Comparison of ENCODE assay signal across 8 mouse cellular contexts in the genomic region with DNA sequence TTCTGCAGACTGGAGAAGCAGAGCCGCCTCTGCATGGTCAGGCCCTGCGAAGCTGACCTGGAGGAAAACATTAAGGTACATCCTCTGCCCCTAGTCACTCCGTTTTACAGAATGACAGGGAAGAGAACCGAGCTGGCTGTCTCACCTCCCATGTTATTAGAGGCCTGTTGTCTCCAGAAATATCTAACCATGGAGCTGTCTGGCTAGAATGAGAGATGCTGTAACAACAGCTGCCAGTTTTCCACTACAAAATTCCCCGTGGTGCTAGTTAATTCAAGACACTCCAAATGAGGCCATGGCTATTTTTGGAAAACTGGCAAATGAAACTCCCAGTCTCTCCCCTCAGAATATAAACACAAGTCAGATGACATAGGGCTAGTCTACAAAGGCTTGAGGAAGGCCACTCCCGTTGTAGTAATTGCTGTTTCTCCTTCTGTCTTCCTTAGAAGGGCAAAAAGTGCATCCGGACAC. TPM values are rescaled to one million over a fixed set of nuclear protein-coding genes. Genes with fewer than 3 reads are reported as not detected.
A peak's percentile ranks its signal among the peaks of the same experiment; 100 is the strongest.
DNase-seq lines count a peak whose midpoint lies in the region; ATAC-seq and TF ChIP-seq lines count a peak whose summit lies in the region.

No protein-coding gene starts in this region.

- no peak for ATAC-seq in hindbrain, embryonic 16.5 days

- H3K27me3 ChIP-seq in hindbrain, embryonic 16.5 days (replicated peaks; ENCODE audit: control insufficient read depth, insufficient read depth, low read length): no peaks in the 10 kb centered on the region
- H3K27me3 ChIP-seq in myocyte (ENCODE audit: control insufficient read depth, insufficient read depth, insufficient read length): no peaks in the 10 kb centered on the region

- H3K4me1 ChIP-seq in hindbrain, embryonic 16.5 days (ENCODE audit: control insufficient read depth, insufficient read depth, low read depth, low read length): peaks cover 5% of the 10 kb centered on the region

- 61% methylated on average over 7 of the region's 7 CpGs for WGBS in hindbrain, embryonic 16.5 days

- H3K27ac ChIP-seq in gastrocnemius, adult 2 months: peak overlapping the region; percentile 85
- no peak overlapping the region for H3K27ac ChIP-seq in hindbrain, embryonic 16.5 days (ENCODE audit: low read depth, low read length)

- H3K4me3 ChIP-seq in gastrocnemius, adult 2 months: peak overlapping the region; percentile 83
- no peak overlapping the region for H3K4me3 ChIP-seq in hindbrain, embryonic 16.5 days (ENCODE audit: low read length)
- H3K4me3 ChIP-seq in myocyte: peak overlapping the region; percentile 44

- H3K9ac ChIP-seq in hindbrain, embryonic 16.5 days (ENCODE audit: low read depth, low read length): no peak overlapping the region

- intact Hi-C loops in gastrocnemius, adult 2 months (cut with DNase I): loop anchor here (10.0 kb wide), 1 partner anchor 282 kb away; no protein-coding TSS in a partner anchor

- no peaks in the 10 kb centered on the region for H3K79me2 ChIP-seq in myocyte (ENCODE audit: control insufficient read depth, insufficient read depth)

- no peaks in the 10 kb centered on the region for H3K36me3 ChIP-seq in hindbrain, embryonic 16.5 days (ENCODE audit: control insufficient read depth, insufficient read depth, low read length)
- no peaks in the 10 kb centered on the region for H3K36me3 ChIP-seq in myocyte (ENCODE audit: control insufficient read depth, insufficient read depth)

- TF ChIP-seq POLR2A in myocyte (IDR thresholded peaks at IDR 0.05; ENCODE audit: insufficient read length, low read depth): no peak

- peak overlapping the region; percentile 80 for H3K4me2 ChIP-seq in hindbrain, embryonic 16.5 days (ENCODE audit: low read length)
- H3K4me2 ChIP-seq in myocyte (ENCODE audit: low read depth): peak overlapping the region; percentile 59

- H3ac ChIP-seq in myocyte (ENCODE audit: control insufficient read depth, insufficient read length): no peak overlapping the region

- H3K9me3 ChIP-seq in hindbrain, embryonic 16.5 days (ENCODE audit: control insufficient read depth, low read length): no peaks in the 10 kb centered on the region

- DNase-seq in layer of hippocampus, postnatal 14 days (ENCODE audit: low spot score in 2 of 2): peak; percentile 9 to 20
- no peak for DNase-seq in layer of hippocampus, adult 8-10 months (ENCODE audit: low spot score in 2 of 2)
- peak; percentile 53 for DNase-seq in gastrocnemius, adult 2 months
- no peak for DNase-seq in embryo, embryonic 9.5 days (ENCODE audit: extremely low spot score)
- no peak for DNase-seq in frontal cortex, postnatal 14 days (ENCODE audit: low spot score in 2 of 2)
- no peak for DNase-seq in urinary bladder, adult 2 months (ENCODE audit: low spot score)

- no peak for TF ChIP-seq CTCF in gastrocnemius, adult 2 months (IDR thresholded peaks at IDR 0.05)

TF ChIP-seq in myocyte, 11 proteins besides CTCF, POLR2A, EP300 and RAD21:
- TF ChIP-seq USF1 (IDR thresholded peaks at IDR 0.05; ENCODE audit: low read depth): no peak
- no peak for TF ChIP-seq POLR2AphosphoS2 (IDR thresholded peaks at IDR 0.05; ENCODE audit: insufficient read length, low read depth)
- no peak for TF ChIP-seq E2F4 (IDR thresholded peaks at IDR 0.05; ENCODE audit: insufficient read depth)
- no peak for TF ChIP-seq CEBPB (IDR thresholded peaks at IDR 0.05; ENCODE audit: insufficient read depth, poor library complexity, severe bottlenecking)
- TF ChIP-seq SRF (IDR thresholded peaks at IDR 0.05; ENCODE audit: control insufficient read depth, insufficient read length, low read depth): peak; percentile 59
- no peak for TF ChIP-seq TCF3 (IDR thresholded peaks at IDR 0.05; ENCODE audit: insufficient read length, low read depth)
- no peak for TF ChIP-seq REST (IDR thresholded peaks at IDR 0.05; ENCODE audit: insufficient read depth, insufficient read length)
- peak; percentile 29 for TF ChIP-seq TCF12 (IDR thresholded peaks at IDR 0.05; ENCODE audit: insufficient read depth, poor library complexity, severe bottlenecking)
- TF ChIP-seq MYOD1 (IDR thresholded peaks at IDR 0.05; ENCODE audit: control insufficient read depth in 1 of 3, insufficient read length in 2 of 3, low read depth in 2 of 3): peak in 2 of 3 experiments; percentile 35 to 54
- TF ChIP-seq MYOG (IDR thresholded peaks at IDR 0.05; ENCODE audit: control insufficient read depth in 1 of 3, insufficient read depth in 1 of 3, insufficient read length in 2 of 3, low read depth in 2 of 3): peak in 1 of 3 experiments; percentile 69
- TF ChIP-seq MAX (IDR thresholded peaks at IDR 0.05; ENCODE audit: low read depth): no peak

RNA-seq across cellular contexts. Expression of gene Ccn2, which starts 1.7 kb away (rescaled TPM):
- 10 to 100 TPM; 11.6 to 12.1 TPM for total RNA-seq in layer of hippocampus, postnatal 14 days (2021)
- total RNA-seq in layer of hippocampus, adult 8-10 months (2022): 10 to 100 TPM in 3 of 4 experiments, 1 to 10 TPM in 1; 9.8 to 18.3 (median 10.7) TPM
- 10 to 100 TPM; 14.6 to 65.9 TPM for total RNA-seq in gastrocnemius, adult 2 months (2021)
- polyA plus RNA-seq in hindbrain, embryonic 16.5 days (2015; fragmentation: Nextera tagmentation; extraction: Ambion mirVana): 3.6 and 5.4 TPM in 2 replicates
- polyA plus RNA-seq in myocyte (2012; fragmentation: generic; extraction: Trizol): 7.2 TPM
- 51.3 and 115 TPM in 2 replicates for polyA plus RNA-seq in urinary bladder, adult 2 months (2012; rRNA removed)

Comparison
In these comparisons a context has a peak if more than half of its experiments do, and no peak if none do; other contexts are left out.
1. DNase-seq: peak in layer of hippocampus, postnatal 14 days (2 of 2) and gastrocnemius, adult 2 months (single experiment); none in layer of hippocampus, adult 8-10 months (0 of 2), embryo, embryonic 9.5 days (single experiment), frontal cortex, postnatal 14 days (0 of 2) and urinary bladder, adult 2 months (single experiment).